Mouse (Mus musculus): Measurements from ENCODE around the gene Flt4.

GRCm38 (mm10) chr11:49612154-49612553 lies 3.1 kb downstream of the Flt4 start:
- no peak for TF ChIP-seq POLR2AphosphoS2 (IDR thresholded peaks at IDR 0.05; ENCODE audit: insufficient read length, low read depth)
- no peak for TF ChIP-seq MYOD1 (IDR thresholded peaks at IDR 0.05; ENCODE audit: control insufficient read depth in 1 of 3, insufficient read length in 2 of 3, low read depth in 2 of 3)
- no peak for TF ChIP-seq REST (IDR thresholded peaks at IDR 0.05; ENCODE audit: insufficient read depth, insufficient read length)
